Mouse (Mus musculus): ENCODE data around the gene S100a10.

DNA sequence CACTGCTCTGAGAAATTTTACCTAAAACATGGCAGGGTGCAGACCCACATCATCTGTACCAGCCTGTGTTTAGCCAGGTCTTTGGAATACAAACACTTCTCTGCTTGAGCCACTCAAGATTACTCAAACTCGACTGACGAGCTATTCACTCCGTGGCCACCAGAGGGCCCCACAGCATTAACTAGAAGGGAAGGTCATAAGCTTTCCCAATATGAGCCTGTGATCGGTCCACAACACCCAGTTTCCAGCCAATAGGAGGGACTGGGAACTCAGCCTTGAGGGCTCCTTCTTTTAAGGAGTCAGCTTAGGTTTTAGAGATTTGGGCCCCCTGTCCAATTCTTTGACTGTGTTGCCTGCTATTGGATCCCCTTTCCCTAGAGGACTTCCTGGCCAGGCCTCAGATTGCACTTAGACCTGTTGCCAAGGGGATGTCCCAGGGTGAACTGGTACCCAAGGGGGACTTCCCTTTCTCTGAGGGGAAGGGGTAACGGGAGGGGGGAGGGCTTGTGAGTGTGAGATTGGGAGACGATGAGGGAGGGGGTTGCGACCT is 7.7 kb upstream of the S100a10 start:
- TF ChIP-seq POLR2A (IDR thresholded peaks at IDR 0.05; ENCODE audit: borderline replicate concordance, insufficient read depth, low read length): no peak
- peak; percentile 75 for TF ChIP-seq CTCF (IDR thresholded peaks at IDR 0.05; ENCODE audit: borderline replicate concordance, insufficient read depth, low read depth, low read length)

Measured in cerebellum, adult 2 months (tissue).